Mouse (Mus musculus) heart, embryonic 12.5 days (tissue): ENCODE results near the gene Abcb4. TPM values are rescaled to one million over a fixed set of nuclear protein-coding genes. Genes with fewer than 3 reads are reported as not detected.

Experiments used
- ATAC-seq: fragments of 200-750 bp; cut with Nextera tagmentation; 2 replicates; pipeline ENCODE4 v1.8.0; 2017; ENCODE audit warnings: moderate TSS enrichment, moderate library complexity; ENCODE audit not compliant: insufficient number of reproducible peaks, low FRiP score
- H3K27ac ChIP-seq: fragments of 300-500 bp; sonication (generic); 2 replicates; pipeline ENCODE4 v1.5.1; 2016; ENCODE audit warnings: mild to moderate bottlenecking, moderate library complexity; ENCODE audit not compliant: poor library complexity, severe bottlenecking
- H3K27me3 ChIP-seq: fragments of 300-500 bp; sonication (generic); replicated peaks from 2 replicates; pipeline ENCODE4 v1.6.1; 2016; ENCODE audit warnings: mild to moderate bottlenecking, moderate library complexity
- H3K36me3 ChIP-seq: fragments of 300-500 bp; sonication (generic); 2 replicates; pipeline ENCODE4 v1.6.1; 2016; ENCODE audit warnings: mild to moderate bottlenecking, moderate library complexity
- H3K4me1 ChIP-seq: fragments of 300-500 bp; sonication (generic); replicated peaks from 2 replicates; pipeline ENCODE4 v1.6.1; 2016; ENCODE audit warnings: mild to moderate bottlenecking
- H3K4me2 ChIP-seq: fragments of 300-500 bp; sonication (generic); 2 replicates; pipeline ENCODE4 v1.6.1; 2016; ENCODE audit warnings: mild to moderate bottlenecking, moderate library complexity
- H3K4me3 ChIP-seq: fragments of 300-500 bp; sonication (generic); 2 replicates; pipeline ENCODE4 v1.5.1; 2016; ENCODE audit warnings: mild to moderate bottlenecking
- H3K9ac ChIP-seq: fragments of 300-500 bp; sonication (generic); 2 replicates; pipeline ENCODE4 v1.6.1; 2016; ENCODE audit warnings: mild to moderate bottlenecking, moderate library complexity
- H3K9me3 ChIP-seq: fragments of 300-500 bp; sonication (generic); replicated peaks from 2 replicates; pipeline ENCODE4 v1.6.1; 2016; ENCODE audit warnings: mild to moderate bottlenecking, moderate library complexity
- WGBS: fragments of 180-500 bp; shearing (Covaris S2); methylation state at CpG from one replicate; pipeline ENCODE4 v1.1.7; 2016; 5-methylcytosine and 5-hydroxymethylcytosine counted together
- polyA plus RNA-seq: library from polyadenylated mRNA; unstranded; fragments of >200 nt; fragmentation: Nextera tagmentation; extraction: Ambion mirVana; gene quantifications from 2 replicates; pipeline ENCODE4 v1.2.1, GENCODE M21; 2016

The Abcb4 gene
- polyA plus RNA-seq, 1 experiment from 2014 or later = 1.1 TPM

- Histone ChIP-seq H3K4me1 (no peaks in the 10 kb centered on the region), H3K4me3 (no peak overlapping the region), H3K4me2 (no peak overlapping the region), H3K36me3 (no peaks in the 10 kb centered on the region), H3K27me3 (no peaks in the 10 kb centered on the region), H3K9ac (no peak overlapping the region), H3K9me3 (no peaks in the 10 kb centered on the region), H3K27ac (no peak overlapping the region)
- 75% methylated on average over 2 of the region's 2 CpGs for WGBS
- no peak for ATAC-seq
Observed at GRCm38 (mm10) chr5:8877086-8877485, 16.4 kb upstream of the Abcb4 start.

GRCm38 (mm10) chr5:8877800-8878199 is 15.7 kb upstream of the Abcb4 start:
- 60% methylated on average over 5 of the region's 5 CpGs for WGBS
- H3K4me2 ChIP-seq = no peak overlapping the region

GRCm38 (mm10) chr5:8885837-8886236 is 7.7 kb upstream of the Abcb4 start:
- peaks cover 4% of the 10 kb centered on the region; the same call in 1 of the 2 replicates for H3K9me3 ChIP-seq
- 58% methylated on average over 2 of the region's 2 CpGs for WGBS
- no peak overlapping the region for H3K9ac ChIP-seq
- no peak for ATAC-seq
- H3K4me2 ChIP-seq = no peak overlapping the region
- no peaks in the 10 kb centered on the region for H3K4me1 ChIP-seq
- H3K4me3 ChIP-seq = no peak overlapping the region
- no peak overlapping the region for H3K27ac ChIP-seq
- H3K27me3 ChIP-seq = no peaks in the 10 kb centered on the region
- H3K36me3 ChIP-seq = no peaks in the 10 kb centered on the region

More at GRCm38 (mm10) chr5:8877800-8878199, 15.7 kb upstream of the Abcb4 start:
- H3K27ac ChIP-seq = no peak overlapping the region
- H3K4me1 ChIP-seq = no peaks in the 10 kb centered on the region
- no peaks in the 10 kb centered on the region for H3K27me3 ChIP-seq
- no peaks in the 10 kb centered on the region for H3K36me3 ChIP-seq
- no peaks in the 10 kb centered on the region for H3K9me3 ChIP-seq
- H3K9ac ChIP-seq = no peak overlapping the region
- H3K4me3 ChIP-seq = no peak overlapping the region
- ATAC-seq = no peak

- Histone ChIP-seq H3K27ac (no peak overlapping the region), H3K9ac (peak overlapping the region; percentile 75; the same call in 1 of the 2 replicates), H3K4me2 (peak overlapping the region; percentile 99), H3K27me3 (peaks cover 21% of the 10 kb centered on the region; the same call in 1 of the 2 replicates), H3K4me3 (peak overlapping the region; percentile 70), H3K9me3 (peaks cover 6% of the 10 kb centered on the region; the same call in 1 of the 2 replicates), H3K36me3 (no peaks in the 10 kb centered on the region), H3K4me1 (peaks cover 6% of the 10 kb centered on the region)
- WGBS = 7% methylated on average over 15 of the region's 15 CpGs
- ATAC-seq = no peak
Observed at GRCm38 (mm10) chr5:8894104-8894425, 548 bp downstream of the Abcb4 start.

- Histone ChIP-seq H3K27ac (no peak overlapping the region), H3K4me2 (no peak overlapping the region), H3K9ac (no peak overlapping the region), H3K9me3 (peaks cover 6% of the 10 kb centered on the region; the same call in 1 of the 2 replicates), H3K27me3 (peaks cover 21% of the 10 kb centered on the region; the same call in 1 of the 2 replicates), H3K4me1 (peaks cover 6% of the 10 kb centered on the region), H3K4me3 (no peak overlapping the region), H3K36me3 (no peaks in the 10 kb centered on the region)
- no peak for ATAC-seq
- WGBS = 62% methylated on average over 15 of the region's 15 CpGs
Observed at GRCm38 (mm10) chr5:8894641-8895490, 1.3 kb downstream of the Abcb4 start.

GRCm38 (mm10) chr5:8896198-8896597 is 2.7 kb downstream of the Abcb4 start:
- H3K36me3 ChIP-seq = no peaks in the 10 kb centered on the region
- H3K4me2 ChIP-seq = no peak overlapping the region
- WGBS = 55% methylated on average over 1 of the region's 1 CpGs
- H3K4me1 ChIP-seq = peaks cover 6% of the 10 kb centered on the region
- H3K9me3 ChIP-seq = no peaks in the 10 kb centered on the region
- no peak overlapping the region for H3K9ac ChIP-seq
- no peak for ATAC-seq
- H3K27ac ChIP-seq = no peak overlapping the region
- peaks cover 21% of the 10 kb centered on the region; the same call in 1 of the 2 replicates for H3K27me3 ChIP-seq
- H3K4me3 ChIP-seq = no peak overlapping the region

GRCm38 (mm10) chr5:8898246-8898645 is 4.7 kb downstream of the Abcb4 start:
- H3K27me3 ChIP-seq = peaks cover 8% of the 10 kb centered on the region; the same call in 1 of the 2 replicates

GRCm38 (mm10) chr5:8901001-8901400 is 7.5 kb downstream of the Abcb4 start:
- no peak overlapping the region for H3K27ac ChIP-seq
- H3K4me1 ChIP-seq = no peaks in the 10 kb centered on the region
- H3K27me3 ChIP-seq = no peaks in the 10 kb centered on the region
- no peak overlapping the region for H3K4me2 ChIP-seq
- H3K36me3 ChIP-seq = no peaks in the 10 kb centered on the region
- H3K4me3 ChIP-seq = no peak overlapping the region
- H3K9ac ChIP-seq = no peak overlapping the region
- no peaks in the 10 kb centered on the region for H3K9me3 ChIP-seq
- WGBS = 63% methylated on average over 1 of the region's 1 CpGs
- ATAC-seq = no peak

More at GRCm38 (mm10) chr5:8898246-8898645, 4.7 kb downstream of the Abcb4 start:
- H3K9me3 ChIP-seq = no peaks in the 10 kb centered on the region
- H3K4me2 ChIP-seq = no peak overlapping the region
- ATAC-seq = no peak
- WGBS = 69% methylated on average over 3 of the region's 3 CpGs
- H3K9ac ChIP-seq = no peak overlapping the region
- no peak overlapping the region for H3K4me3 ChIP-seq
- peaks cover 2% of the 10 kb centered on the region for H3K4me1 ChIP-seq
- no peaks in the 10 kb centered on the region for H3K36me3 ChIP-seq
- no peak overlapping the region for H3K27ac ChIP-seq

- Histone ChIP-seq H3K36me3 (no peaks in the 10 kb centered on the region), H3K27me3 (no peaks in the 10 kb centered on the region), H3K9ac (no peak overlapping the region), H3K9me3 (no peaks in the 10 kb centered on the region), H3K27ac (no peak overlapping the region), H3K4me1 (no peaks in the 10 kb centered on the region), H3K4me2 (no peak overlapping the region), H3K4me3 (no peak overlapping the region)
- WGBS = 70% methylated on average over 6 of the region's 6 CpGs
- ATAC-seq = no peak
Observed at GRCm38 (mm10) chr5:8902141-8902817, 8.8 kb downstream of the Abcb4 start.

- H3K9me3 ChIP-seq = no peaks in the 10 kb centered on the region
- no peaks in the 10 kb centered on the region for H3K4me1 ChIP-seq
- no peak overlapping the region for H3K4me2 ChIP-seq
- H3K27ac ChIP-seq = no peak overlapping the region
- no peak overlapping the region for H3K9ac ChIP-seq
- no peak for ATAC-seq
- no peaks in the 10 kb centered on the region for H3K27me3 ChIP-seq
- H3K36me3 ChIP-seq = no peaks in the 10 kb centered on the region
- H3K4me3 ChIP-seq = no peak overlapping the region
- WGBS = 88% methylated on average over 6 of the region's 6 CpGs
Observed at GRCm38 (mm10) chr5:8904539-8904938, 11.0 kb downstream of the Abcb4 start.

- no peak for ATAC-seq
- Histone ChIP-seq H3K27ac (no peak overlapping the region), H3K36me3 (no peaks in the 10 kb centered on the region), H3K4me1 (no peaks in the 10 kb centered on the region), H3K4me2 (no peak overlapping the region), H3K9me3 (no peaks in the 10 kb centered on the region), H3K27me3 (no peaks in the 10 kb centered on the region), H3K9ac (no peak overlapping the region), H3K4me3 (no peak overlapping the region)
- 72% methylated on average over 8 of the region's 8 CpGs for WGBS
Observed at GRCm38 (mm10) chr5:8911567-8912198, 18.2 kb downstream of the Abcb4 start.
